Mouse (Mus musculus) layer of hippocampus, postnatal 36 days (tissue): ENCODE results near the gene Hormad2. TPM values are rescaled to one million over a fixed set of nuclear protein-coding genes. Genes with fewer than 3 reads are reported as not detected.

ENCODE experiments used
- DNase-seq, 2 experiments: peaks; one replicate each; pipeline ENCODE4 v3.0.0; 2022
- total RNA-seq, 2 experiments: library from RNA; stranded (reverse); gene quantifications; 2 replicates each; pipeline ENCODE4 v1.2.3; 2021

Hormad2 gene
- total RNA-seq, 2 experiments from 2014 or later: 0.60 TPM; not detected in 1

DNA sequence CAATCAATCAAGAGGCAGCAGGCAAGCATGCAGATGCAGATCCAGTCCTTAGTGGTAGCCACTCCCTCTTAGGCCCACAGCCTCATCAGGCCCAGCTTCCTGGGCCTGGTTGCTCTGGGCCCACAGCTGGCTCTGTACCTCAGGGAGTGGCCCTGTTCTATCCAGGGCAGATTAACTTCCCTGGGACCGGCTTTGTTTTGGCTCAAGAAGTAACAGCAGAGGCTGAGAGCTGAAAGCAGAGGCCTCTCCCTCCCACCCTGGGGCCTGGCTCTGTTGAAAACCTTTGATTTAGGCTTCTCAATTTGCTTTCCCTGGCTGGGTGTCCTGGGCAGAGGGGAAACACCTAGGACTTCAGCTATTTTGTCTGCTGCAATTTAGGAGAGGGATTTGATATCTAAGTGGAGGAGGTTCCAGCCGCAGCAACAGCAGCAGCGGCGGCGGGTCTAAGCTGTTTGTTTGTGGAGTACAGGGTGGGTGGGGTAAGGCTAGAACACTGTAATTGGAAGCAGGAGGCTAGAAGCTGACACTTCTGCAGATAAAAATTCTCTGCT is 138.5 kb downstream of the Hormad2 start:
- no peak for DNase-seq

DNA sequence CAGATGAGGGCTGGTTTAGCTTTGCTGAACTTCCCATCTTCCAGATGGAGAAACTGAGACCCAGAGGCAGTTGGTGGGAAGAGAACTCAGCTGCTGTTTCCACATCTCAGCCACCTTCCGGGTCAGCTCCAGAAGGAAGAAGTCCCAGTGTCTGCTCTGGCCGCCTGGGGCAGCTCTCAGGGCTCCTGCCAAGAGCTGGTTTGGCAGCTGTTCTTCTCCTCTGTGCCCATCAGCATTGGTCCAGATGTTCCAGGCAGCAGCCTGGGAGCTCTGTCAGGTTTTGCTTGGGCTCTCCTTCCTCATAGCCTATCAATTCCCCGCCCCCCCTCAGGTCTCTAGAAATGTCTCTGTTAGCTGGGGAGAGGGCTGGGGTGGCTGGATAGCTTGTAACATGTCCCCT is 140.2 kb downstream of the Hormad2 start:
- no peak for DNase-seq

DNA sequence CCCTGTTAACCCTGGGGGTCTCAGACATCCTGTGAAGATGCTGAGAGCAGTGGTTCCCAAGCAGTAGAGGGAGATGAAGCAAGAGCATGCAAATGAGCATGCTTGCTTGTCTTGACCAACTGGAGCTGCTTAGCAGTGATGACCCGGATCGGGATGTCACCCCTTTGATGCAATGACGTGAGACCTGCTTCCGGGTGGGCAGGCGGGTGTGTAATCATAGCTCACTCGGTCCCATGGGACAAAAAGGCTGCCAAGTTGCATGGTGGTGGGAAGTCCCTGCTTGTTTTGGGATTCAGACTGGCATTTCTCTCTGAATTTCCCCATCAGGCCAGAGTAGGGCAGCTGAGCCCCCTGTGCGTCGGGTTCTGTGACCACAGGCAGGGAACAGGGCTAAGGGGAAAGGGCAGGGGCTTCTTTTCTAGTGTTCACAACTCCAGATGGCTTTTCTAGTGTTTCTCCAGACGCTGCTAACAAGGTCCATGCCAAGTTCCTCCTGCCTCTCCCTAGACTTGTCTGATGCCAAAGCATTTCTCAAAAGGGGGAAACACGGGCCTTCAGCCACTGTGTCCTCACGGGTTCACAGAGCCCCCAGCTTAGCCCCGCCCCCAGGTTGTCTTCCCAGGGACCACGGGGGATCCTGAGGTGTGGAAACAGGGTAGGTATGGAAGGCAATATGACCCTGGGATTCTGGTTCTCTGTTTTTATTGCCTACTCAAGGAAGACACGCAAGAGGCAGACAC is 141.0 kb downstream of the Hormad2 start:
- no peak for DNase-seq

DNA sequence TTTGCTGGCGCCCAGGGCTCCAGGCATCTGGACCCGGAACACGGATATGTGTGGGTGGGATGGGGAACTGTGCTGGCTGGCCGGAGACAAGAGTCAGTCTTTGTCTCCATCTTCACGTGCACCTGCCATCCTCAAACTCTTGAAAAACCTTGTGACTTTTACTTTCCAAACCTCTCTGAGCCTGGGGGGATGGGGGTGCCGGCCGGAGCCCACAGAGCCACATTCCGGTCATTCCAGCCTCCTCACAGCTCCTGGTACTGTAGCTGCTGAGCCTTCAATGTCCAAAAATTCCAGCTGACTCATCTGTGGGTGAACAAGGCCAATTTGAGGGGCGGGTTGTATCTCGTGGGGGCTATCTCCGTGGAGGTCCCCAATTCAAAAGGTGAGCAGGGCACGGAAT is 141.7 kb downstream of the Hormad2 start:
- no peak for DNase-seq

DNA sequence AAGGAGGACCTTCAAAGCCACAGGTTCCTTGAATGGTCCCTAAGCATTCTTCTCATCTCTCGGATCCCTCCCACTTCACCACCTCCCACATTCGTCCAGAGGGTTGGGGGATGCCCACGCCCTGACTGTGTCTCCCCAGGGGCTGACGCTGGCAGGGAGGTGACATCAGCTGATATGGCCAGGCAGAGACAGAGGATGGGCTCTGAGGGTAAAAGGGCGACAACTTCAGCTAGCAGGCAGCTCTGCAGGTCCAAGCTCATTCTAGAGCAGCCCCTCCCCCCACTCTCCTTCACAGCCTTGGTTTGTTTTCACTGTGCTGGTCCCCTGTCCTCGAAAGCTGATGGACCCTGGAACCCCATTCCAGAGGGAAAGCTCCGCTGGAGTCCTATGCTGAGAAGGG is 142.3 kb downstream of the Hormad2 start:
- no peak for DNase-seq

DNA sequence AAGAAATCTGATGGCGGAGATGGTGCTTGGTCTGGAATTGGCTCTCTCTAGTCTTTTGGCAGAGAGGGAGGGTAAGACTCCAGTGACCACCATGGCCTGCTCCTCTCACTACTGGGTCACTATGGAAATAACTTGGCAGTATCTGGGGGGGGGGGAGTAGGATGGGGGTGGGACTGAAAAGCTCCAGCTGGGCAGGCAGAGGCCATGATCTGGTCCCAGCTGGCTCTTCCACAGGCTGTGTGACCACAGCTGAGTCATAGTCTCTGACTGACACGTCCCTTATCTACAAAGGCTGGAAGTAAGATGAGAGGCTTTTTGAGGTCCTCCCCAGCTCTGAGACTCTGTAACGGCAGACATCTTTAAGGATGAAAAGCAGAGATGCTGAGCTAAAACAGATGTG is 143.2 kb downstream of the Hormad2 start:
- no peak for DNase-seq

DNA sequence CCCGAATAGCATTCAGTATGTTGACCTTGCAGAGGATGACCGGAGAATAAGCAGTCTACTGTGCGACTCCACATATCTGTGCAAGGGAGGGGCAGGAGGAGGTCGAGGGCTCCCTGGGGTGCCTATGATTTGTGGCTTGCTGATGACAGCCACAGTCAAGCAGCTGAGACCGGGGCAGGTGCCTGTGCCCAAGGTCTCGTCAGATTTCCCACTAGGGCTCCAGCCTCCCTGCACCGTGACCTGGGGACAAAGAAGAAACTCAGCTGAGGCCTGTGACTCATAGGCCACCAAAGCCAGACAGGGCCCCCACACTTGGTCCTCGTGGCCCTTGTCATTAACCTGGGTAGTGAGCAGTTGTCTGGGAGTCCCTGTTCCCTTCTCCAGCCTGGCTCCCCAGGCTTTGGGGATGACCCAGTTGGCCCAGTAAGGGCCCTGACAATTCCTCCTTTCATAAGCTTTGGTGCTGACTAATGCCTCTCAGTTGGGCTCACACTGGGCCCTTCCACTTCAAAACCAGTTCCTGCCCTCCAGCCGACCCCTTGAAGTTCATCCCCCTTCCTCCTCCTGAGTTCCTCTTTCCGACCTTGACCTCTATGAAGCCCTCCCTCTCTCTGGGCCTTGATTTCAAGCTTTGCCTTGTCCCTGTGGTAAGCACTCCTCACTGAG is 144.2 kb downstream of the Hormad2 start:
- peak in 1 of 2 experiments; percentile 17 for DNase-seq

Other genes starting within 250 kb of the Hormad2 start
- gene Castor1, start 222.9 kb downstream of the Hormad2 start, total RNA-seq: 1 to 10 TPM; 2.9 to 4.8 TPM
- gene Osm, start 204.7 kb downstream of the Hormad2 start, total RNA-seq: not detected
- 1 to 10 TPM; 1.4 to 1.7 TPM for gene Lif, start 183.5 kb downstream of the Hormad2 start, total RNA-seq
- gene Mtmr3, start 153.8 kb upstream of the Hormad2 start, total RNA-seq: 10 to 100 TPM; 71.5 to 73.3 TPM
- gene Gm11032, start 179.0 kb upstream of the Hormad2 start, total RNA-seq: not detected
- 10 to 100 TPM; 22.2 to 25.8 TPM for gene Ascc2, start 196.6 kb upstream of the Hormad2 start, total RNA-seq